Mouse (Mus musculus): ENCODE results near the gene Prkar2b.

Prkar2b gene

DNA sequence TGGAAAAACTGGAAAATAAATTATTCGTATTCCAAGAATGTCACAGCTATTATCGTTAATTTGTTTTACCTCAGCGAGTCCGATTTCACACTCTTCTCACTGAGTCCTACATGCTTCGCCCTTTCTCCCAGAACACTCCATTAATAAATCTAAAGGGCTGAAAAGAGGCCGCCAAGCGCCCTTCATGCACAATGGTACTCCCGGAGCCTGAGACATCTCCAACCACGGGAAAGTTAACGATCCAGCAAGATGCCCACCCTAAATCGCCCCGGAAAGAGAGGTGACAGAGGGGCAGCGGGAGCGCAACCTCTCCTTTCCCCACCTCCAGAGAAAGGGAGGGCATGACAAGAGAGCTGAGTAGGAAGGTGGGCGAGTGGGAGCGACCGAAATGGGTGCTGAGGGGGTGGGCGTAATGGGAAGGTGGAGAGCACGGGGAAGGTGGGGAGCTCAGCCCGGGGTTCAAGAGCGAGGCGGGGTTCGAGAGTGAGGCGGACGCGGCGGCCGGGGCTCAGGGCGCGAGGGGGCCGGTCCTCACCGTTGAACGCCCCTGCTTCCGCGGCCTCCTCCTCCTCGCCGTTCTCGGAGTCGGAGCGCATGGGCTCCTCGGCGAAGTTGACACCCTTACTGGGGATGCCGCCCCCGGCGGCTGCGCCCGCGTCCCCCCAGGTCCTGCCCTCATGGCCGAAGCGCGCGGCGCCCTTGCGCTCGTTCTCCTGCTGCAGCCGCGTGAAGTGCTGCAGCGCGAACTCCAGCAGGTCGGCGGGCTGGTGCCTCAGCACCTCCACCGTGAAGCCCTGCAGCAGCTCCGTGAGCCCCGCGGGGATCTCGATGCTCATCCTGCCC, 628 bp downstream of the Prkar2b start:
- DNase-seq (ENCODE audit: low read depth, low spot score), result peak; percentile 67

- DNase-seq (ENCODE audit: low read depth, low spot score), result no peak
Measured at GRCm38 (mm10) chr12:32059707-32060106, 1.4 kb downstream of the Prkar2b start.

- no peak for DNase-seq (ENCODE audit: low read depth, low spot score)
Measured at GRCm38 (mm10) chr12:32059135-32059534, 2.0 kb downstream of the Prkar2b start.

GRCm38 (mm10) chr12:32057461-32058199, 3.5 kb downstream of the Prkar2b start:
- DNase-seq (ENCODE audit: low read depth, low spot score), result no peak

GRCm38 (mm10) chr12:32055797-32056196, 5.3 kb downstream of the Prkar2b start:
- DNase-seq (ENCODE audit: low read depth, low spot score), result no peak

GRCm38 (mm10) chr12:32054476-32055166, 6.5 kb downstream of the Prkar2b start:
- no peak for DNase-seq (ENCODE audit: low read depth, low spot score)

GRCm38 (mm10) chr12:32053637-32054366, 7.3 kb downstream of the Prkar2b start:
- no peak for DNase-seq (ENCODE audit: low read depth, low spot score)

DNA sequence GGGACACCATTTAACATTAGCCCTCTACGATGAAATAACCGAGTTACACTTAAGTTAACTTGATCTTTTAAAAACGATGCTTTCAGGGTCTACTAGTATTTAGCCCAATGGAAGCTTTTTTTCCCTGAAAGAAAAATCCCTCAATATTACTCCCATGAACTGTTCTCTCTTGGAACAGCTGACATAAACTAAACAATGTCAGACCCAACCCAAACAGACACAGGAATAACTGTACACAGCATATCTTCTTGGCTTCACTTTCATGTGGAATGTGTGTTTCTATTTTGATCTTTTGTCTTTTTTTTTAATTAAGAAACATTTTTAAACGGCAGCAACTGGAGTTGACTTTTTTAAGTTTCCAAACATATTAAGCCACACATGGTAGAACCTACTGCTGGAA, 8.2 kb downstream of the Prkar2b start:
- DNase-seq (ENCODE audit: low read depth, low spot score), result no peak

DNA sequence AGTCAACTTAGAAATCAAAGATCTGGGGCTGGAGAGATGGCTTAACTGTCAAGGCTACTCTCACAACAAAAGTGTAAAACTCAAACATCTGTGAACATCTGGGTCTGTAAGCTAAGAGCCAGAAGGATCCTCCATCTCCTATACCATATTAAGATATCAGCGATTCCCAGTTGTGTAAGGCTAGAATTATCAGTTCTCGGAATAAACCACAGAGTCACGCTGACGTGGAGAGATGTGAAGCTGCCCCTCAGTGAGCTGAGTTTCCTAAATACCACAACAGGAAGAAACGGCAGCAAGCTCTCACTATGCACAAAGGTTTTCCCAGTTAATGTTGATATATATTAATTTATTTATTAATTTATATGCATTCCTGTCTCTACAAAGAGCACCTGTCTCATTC, 10.9 kb downstream of the Prkar2b start:
- DNase-seq (ENCODE audit: low read depth, low spot score), result no peak

GRCm38 (mm10) chr12:32045566-32046330, 15.3 kb downstream of the Prkar2b start:
- no peak for DNase-seq (ENCODE audit: low read depth, low spot score)

DNA sequence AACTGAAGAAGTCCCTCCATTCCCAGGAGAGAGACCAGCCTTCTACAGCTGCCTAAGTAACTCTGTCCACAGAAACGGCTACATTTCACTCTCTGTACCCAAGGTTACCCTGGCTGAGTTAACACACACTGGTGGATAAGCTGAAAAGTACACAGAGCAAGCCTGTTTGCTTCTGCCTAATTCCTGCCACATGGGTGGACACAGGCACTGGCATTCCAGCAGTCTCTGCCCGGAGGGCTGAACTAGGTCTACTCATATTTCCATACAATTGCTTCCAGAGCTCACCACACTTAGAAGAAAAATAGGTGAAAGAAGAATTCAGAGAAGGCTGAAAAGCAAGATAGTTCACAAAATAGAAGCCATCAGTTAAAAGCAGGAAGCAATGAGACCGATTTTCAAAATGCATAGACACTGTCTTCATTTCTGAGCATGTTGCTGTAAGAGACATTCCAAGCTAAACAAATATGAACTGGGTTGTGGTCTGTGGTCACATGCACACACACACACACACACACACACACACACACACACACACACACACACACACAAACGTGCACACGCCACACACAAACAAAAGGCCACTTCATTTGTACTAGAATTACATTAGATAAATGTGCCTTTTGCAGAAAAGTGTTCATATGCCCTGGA, 16.5 kb downstream of the Prkar2b start:
- DNase-seq (ENCODE audit: low read depth, low spot score), result peak; percentile 38

DNA sequence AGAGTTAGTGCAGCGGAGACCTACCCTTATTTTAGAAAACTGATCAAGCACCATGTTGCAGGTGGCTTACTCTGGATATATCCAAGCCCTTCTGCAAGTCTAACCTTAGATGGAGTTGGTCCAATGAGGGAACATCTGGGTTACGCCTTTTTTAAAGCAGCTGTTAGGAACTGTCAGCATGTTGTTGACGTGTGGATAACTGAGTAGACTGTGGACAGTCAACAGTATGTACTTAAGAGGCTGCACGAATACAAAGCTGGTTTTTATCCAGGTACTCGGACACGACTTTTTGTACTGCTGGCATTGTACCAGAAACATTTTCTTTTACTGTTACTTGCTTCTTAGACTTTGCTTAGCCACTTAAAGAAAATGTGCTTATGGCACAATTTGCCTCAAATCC, 27.6 kb downstream of the Prkar2b start:
- DNase-seq (ENCODE audit: low read depth, low spot score), result no peak

DNA sequence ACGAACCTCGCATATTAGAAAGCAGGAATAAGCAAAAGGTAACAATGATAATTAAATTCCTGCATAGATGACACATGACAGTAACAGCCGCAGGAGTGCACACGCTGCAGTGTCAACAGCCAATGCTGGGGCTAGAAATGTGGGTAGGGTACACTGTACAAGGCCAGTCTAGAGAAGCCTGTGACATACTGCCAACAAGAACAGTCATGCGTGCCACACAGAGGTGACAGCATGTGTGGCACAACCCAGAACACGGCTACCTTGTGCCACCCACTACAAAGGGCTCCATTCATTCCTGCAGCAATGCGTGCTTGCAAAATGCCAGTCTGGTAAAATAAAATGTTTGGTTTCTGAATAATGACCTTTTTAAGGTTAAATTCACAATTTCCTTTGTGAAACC, 28.2 kb downstream of the Prkar2b start:
- no peak for DNase-seq (ENCODE audit: low read depth, low spot score)

DNA sequence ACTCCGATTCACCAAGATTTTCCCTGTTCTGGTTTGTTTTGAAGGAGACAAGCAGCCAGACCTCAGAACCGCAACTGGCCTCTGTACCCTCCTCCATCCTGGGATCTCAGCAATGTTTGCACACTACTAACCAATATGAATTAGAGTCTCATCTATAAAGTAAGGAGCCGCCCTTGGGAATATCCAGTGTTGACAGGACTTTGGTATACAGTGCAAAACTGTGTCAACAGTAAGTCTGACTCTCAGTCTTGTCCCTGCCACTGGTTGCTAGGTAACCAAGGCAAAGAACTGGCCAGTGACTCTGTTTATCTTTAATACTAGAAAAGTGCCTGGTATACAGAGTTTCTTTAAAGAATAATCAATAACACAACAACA, 42.7 kb downstream of the Prkar2b start:
- DNase-seq (ENCODE audit: low read depth, low spot score), result no peak

DNA sequence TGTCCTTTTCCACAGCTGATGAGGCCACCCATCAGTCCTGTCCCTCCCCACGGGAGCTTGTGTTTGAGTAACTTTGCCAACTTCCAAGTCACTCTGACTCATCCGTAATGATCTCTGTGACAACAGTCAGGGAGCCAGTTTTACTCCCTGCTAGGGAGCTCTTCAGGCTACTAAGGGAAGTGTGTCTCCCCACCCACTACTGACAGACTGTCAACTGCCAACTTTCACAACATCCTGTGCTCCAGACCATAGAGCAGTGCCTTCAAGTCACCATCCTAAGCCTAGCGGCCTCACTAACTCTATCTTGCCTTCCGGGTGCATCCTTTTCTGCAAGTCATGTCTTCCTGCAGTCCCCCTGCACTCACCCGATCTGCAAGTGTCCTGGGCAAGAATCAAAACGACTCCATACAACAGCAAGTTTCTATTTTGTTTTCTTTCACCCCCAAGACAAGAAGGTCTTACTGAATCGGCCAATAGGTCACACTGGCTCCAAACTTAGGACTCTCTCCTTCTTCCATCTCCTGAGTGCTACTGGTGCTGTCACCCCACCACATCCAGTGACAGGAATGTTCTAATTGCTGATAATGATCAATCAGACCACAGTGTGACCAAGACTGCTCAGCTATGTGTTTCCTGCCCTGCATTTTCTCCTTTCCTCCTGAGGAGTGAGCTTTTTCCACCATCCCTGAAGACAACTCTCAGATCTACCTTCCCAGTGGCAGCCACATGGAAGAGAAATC, 43.3 kb downstream of the Prkar2b start:
- DNase-seq (ENCODE audit: low read depth, low spot score), result no peak

DNA sequence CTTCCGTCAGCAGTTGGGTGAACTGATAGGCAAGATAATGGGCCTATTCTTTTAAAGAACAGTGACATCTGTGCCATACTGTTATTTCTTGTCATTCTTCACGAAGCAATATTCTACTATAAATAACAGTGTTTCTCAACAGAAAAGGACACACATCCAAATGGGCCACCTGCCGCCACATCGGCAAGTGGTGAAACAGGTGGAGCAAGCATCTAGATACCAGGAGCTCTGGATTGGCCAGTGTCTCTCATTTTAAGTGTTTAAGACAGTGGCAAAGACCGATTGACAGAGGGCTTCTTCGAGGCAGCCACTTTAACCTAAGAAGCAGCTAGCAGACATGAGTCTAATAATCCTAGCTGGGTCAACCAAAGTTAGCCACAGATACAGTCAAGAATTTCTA, 44.6 kb downstream of the Prkar2b start:
- DNase-seq (ENCODE audit: low read depth, low spot score), result no peak

DNA sequence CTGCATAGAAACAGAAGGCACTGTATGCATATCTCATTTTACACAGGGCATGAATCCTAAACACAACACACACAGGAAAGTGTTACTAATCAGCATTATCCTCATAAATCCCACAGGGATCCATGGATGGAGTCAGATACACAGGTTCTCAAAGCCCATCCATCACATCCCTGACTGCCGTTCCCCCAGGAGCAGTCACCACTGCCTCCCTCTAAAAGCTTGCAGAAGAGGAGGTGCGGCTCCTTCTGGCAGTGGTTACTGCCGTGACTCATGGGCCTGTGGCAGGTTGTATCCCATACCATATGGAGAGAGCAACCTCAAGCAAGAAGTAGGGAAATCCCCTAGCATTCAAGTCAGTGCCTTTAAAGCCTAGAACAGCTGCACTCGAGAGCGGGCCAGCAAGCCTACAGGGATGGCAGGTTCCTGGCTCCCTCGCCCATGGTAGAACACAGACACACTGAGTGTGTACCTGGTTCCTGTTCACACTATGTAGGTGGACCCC, 45.8 kb downstream of the Prkar2b start:
- DNase-seq (ENCODE audit: low read depth, low spot score), result peak; percentile 23

GRCm38 (mm10) chr12:32014811-32015210, 46.3 kb downstream of the Prkar2b start:
- DNase-seq (ENCODE audit: low read depth, low spot score), result no peak

DNA sequence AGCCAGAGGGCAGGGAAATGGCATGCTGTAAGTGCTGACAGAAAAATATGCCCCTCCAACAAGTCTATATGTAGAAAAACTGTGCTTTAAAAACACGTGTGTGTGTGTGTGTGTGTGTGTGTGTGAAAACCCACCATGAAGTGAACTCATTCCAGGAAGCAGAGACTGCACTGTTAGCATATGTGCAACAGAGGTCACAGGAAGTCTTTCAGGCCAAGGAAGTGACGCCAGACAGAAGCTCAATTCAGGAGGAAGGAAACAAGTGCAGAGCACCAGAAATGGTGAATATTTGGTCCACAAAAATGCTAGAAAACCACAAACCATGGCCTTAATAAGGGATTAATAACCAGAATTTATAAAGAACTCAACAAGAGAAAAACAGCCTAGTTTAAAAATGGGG, 48.9 kb downstream of the Prkar2b start:
- DNase-seq (ENCODE audit: low read depth, low spot score), result no peak

- no peak for DNase-seq (ENCODE audit: low read depth, low spot score)
Measured at GRCm38 (mm10) chr12:32011128-32011527, 50.0 kb downstream of the Prkar2b start.
